Mouse (Mus musculus) spleen, postnatal 4 days (tissue): ENCODE measurements around the gene Fyb2.

Experiments
- DNase-seq, 2 experiments: peaks; one replicate each; pipeline ENCODE4 v3.0.0; 2022; ENCODE audit warnings: low spot score in 2 of 2

Fyb2 gene

GRCm38 (mm10) chr4:105007360-105008018 lies 94.2 kb downstream of the Fyb2 start:
- DNase-seq, result no peak

GRCm38 (mm10) chr4:105013718-105014117 lies 100.5 kb downstream of the Fyb2 start:
- DNase-seq, result no peak

GRCm38 (mm10) chr4:105015496-105015895 lies 102.2 kb downstream of the Fyb2 start:
- no peak for DNase-seq

- DNase-seq, result no peak
These were observed 102.9 kb downstream of the Fyb2 start for GRCm38 (mm10) chr4:105016006-105016613.

GRCm38 (mm10) chr4:105027278-105027677 lies 114.0 kb downstream of the Fyb2 start:
- DNase-seq, result no peak

GRCm38 (mm10) chr4:105031104-105031503 lies 117.8 kb downstream of the Fyb2 start:
- no peak for DNase-seq

- DNase-seq, result no peak
These were observed 119.9 kb downstream of the Fyb2 start for GRCm38 (mm10) chr4:105033153-105033552.

- DNase-seq, result no peak
These were observed 121.0 kb downstream of the Fyb2 start for GRCm38 (mm10) chr4:105034259-105034658.

GRCm38 (mm10) chr4:105050041-105050440 lies 136.8 kb downstream of the Fyb2 start:
- DNase-seq, result no peak

GRCm38 (mm10) chr4:105051291-105051690 lies 138.0 kb downstream of the Fyb2 start:
- no peak for DNase-seq
